Mouse (Mus musculus) spleen, embryonic (tissue): ENCODE measurements around the gene Recql5.

Experiments used
- CTCF ChIA-PET: fragments of 350-600 bp; sonication (Branson Sonifier 250); formaldehyde crosslinking; loops from one replicate; lab custom pipeline; 2022; lab: Charles Lee

Gene Recql5

DNA sequence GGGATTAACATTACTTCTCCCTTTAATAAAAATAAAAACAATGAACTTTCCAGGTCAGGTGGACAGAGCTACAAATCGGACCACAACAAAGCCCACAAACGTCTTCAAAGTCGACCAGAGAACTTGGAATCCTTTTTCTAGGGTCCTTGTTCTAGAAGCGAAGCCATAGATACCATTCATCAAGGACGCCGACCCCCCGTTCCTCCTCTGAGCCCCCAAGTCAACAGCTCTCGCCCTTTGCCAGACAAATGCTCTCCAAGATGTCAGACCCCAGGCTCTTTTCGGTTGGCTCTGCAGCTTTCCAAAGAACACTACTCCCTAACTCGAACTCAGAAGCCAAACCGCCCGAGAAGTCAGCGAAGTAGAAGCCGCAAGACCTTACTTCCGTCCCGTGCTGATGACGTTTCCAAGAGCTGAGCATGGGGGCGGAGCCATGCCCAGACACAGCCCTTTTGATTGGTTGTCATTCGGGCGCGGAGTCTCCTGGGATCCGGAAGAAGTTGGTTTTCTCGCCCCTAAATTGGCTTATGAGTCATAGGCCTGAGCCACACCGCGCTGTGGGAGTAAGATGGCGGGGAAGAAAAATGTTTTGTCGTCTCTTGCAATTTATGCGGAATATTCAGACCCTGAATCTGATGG, at the start of gene Recql5, which contains the start of gene Sap30bp:
Gene Recql5 (minus strand): TSS at position 370 of the 639 bp plus-strand sequence.
Gene Sap30bp (plus strand): TSS at position 175 of the 639 bp plus-strand sequence.
- CTCF ChIA-PET: interaction anchor here (0.6 to 1.1 kb wide), 2 partner anchors 10 to 1062 kb away, joined by 3 read pairs; no protein-coding TSS in a partner anchor

DNA sequence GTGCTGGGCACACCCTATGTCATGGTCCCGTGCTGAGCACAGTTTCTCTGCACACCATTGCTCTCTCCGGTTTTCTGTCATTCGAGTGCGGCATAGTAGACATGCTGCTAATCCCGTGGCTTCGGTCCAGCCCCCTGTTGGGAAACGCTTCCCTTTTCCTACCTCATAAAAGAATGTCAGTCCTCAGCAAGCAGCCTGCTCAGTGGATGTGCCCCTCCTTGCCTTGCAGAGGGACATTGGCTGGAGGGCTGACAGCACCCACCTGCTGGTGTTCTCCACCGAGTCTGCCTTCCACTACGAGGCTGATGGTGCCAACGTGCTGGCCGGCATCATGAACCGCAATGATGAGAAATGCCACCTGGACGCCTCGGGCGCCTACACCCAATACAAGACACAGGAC, 49.2 kb upstream of the Recql5 start:
- CTCF ChIA-PET: no interaction called here

DNA sequence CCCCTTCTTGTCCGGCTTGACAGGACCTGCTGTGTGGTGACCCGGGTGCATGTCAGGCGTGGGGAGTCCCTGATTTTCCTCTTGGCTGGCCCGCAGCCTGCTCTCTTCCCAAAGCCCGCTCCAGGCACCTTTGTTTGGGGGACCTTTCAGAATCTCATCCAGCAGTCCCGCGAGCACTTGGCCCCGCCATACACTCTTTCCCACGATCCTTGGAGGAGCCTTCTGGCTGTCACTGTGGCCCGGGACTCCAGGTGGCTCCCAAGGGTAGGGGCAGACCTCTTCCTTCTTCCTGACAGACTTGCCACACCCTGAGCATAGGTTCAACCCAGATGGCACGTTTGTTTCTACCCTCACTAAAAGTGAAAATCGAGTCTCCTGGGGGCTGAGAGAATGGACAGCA, 42.3 kb upstream of the Recql5 start:
- CTCF ChIA-PET: no interaction called here

DNA sequence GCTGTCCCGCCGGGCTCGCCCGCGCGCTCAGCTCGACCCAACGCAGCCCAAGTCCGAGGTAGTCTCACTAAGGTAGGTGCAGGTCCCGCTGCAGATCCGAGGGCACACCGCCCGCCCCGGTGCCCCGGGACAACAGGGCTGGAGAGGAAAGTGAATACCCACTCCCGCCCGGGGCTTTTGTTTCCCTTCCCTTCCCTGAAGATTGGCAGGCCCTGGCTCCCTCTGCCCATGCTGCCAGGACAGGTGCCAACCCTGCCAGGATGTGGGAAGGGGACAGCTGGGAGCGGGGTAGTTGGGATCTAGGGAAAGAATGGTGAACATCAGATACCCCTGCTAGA, 41.8 kb upstream of the Recql5 start:
- CTCF ChIA-PET: no interaction called here

DNA sequence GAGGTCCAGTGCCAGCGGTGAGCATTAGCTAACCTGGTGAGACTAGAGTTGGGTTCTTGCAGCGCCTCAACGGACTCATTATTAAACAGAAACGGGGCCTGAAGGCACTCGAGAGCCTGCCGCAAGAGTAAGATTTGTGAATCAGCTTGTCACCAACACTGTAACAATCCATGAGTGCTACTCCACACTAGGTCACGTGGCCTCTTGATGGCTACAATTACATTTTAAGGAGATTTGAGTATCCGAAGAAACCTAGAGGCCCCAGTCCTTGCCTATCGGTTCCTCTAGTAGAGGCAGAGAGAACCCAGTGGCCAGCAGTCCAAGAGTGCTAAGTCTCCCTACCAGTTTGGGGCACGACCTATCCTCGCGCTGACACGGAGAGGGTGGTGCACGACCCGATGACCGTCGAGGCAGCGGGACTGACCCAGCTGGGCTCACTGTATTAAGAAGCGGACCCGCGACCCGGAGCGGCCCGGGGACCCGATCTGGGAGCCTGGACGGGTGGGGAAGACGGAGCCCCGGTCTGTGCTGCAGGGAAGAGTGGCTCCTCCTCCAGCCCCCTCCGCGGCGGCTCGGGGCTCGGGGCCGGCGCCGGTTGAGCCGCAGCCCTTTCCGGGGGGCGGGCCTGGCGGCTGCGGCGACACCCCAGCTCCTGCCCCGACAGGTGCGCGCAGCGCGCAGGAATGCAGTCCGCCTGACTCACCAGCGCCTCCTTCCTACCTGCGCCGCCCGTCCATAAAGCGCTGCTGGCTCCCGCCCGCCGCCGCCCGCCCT, 41.2 kb upstream of the Recql5 start, which contains the start of gene Itgb4:
Gene Itgb4 (plus strand): TSS at position 401 of the 774 bp plus-strand sequence.
- CTCF ChIA-PET: no interaction called here

DNA sequence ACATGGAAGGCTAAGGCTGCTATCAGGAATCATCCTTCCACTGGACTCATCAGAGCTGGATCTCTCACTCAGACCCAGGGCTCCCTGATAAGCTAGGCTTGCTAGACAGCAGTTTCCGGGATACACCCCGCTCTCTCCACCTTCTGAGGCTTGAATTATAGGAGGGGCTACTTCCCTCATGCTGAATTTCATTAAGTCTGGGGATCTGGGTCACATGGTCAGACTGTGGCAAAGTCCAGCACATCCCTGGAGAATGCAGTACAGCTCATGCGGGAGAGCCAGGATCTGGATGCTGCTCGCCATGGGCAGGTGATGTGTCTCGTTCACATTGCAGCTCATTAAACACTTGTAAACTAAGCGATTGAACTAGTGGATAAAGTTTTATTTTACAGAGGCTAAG, 37.7 kb upstream of the Recql5 start:
- CTCF ChIA-PET: interaction anchor here (0.5 kb wide), 1 partner anchor 608 kb away, joined by 3 read pairs; no protein-coding TSS in a partner anchor

DNA sequence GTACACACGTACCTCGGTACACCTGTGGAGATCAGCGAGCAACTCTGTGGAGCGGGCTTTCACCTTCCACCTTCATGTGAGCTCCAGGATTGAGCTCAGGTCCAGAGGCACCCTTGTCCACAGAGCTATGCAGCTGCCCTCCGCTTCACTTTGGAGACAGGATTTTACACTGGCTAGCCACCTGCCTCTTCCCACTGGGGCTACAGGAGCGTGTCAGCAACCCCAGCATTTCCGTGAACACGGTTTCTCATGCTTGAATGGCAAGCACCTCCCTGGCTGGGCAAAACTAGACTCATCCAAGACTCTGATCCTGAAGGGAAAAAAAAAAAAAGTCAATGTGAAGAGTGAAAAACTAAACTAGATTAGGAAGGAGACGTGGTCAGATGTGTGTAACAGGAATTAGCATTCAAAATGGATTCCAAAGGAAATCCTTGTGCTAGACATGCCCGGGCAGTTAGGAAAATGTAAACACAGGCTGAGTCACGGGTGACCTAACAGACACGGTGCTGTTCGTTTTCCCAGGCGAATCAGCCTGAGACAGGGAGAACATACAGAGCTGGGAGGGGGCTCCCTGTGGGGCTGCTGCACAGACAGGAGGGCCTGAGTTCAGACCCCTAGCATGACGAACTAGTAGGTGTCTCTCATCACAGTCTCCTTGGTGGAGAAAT, 36.9 kb upstream of the Recql5 start:
- CTCF ChIA-PET: interaction anchor here (0.5 kb wide), 2 partner anchors 40 to 609 kb away, joined by 3 read pairs; no protein-coding TSS in a partner anchor

DNA sequence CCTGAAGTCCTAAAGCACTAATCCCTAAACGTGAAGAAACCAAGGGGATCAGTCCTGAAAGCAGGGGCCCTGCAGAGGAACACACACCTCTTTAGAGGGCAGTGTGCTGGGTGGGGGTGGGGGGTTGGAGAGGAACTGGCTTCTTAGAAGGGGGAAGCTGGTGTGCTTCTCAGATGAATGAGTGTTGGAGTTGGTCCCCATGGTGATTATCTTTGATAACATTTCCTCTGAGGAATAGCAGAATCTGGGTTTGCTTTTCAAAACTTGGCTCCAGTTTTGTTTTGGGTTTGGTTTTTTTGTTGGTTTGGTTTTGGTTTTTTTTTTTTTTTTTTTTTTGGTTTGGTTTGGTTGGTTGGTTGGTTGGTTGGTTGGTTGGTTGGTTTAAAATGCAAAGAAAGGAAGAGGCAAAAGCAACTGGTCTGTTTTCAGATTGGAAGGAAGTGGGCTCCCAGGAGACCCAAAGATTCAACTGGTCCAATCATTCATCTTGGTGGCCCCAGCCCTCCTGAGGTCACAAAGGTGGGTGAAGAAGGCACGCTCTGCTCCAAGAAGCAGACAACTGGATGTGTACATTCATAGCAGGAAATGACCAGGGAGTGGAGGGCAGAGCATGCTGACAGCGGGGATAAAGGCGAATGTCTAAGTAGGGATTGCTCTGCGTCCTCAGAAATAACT, 35.6 kb upstream of the Recql5 start:
- CTCF ChIA-PET: no interaction called here

DNA sequence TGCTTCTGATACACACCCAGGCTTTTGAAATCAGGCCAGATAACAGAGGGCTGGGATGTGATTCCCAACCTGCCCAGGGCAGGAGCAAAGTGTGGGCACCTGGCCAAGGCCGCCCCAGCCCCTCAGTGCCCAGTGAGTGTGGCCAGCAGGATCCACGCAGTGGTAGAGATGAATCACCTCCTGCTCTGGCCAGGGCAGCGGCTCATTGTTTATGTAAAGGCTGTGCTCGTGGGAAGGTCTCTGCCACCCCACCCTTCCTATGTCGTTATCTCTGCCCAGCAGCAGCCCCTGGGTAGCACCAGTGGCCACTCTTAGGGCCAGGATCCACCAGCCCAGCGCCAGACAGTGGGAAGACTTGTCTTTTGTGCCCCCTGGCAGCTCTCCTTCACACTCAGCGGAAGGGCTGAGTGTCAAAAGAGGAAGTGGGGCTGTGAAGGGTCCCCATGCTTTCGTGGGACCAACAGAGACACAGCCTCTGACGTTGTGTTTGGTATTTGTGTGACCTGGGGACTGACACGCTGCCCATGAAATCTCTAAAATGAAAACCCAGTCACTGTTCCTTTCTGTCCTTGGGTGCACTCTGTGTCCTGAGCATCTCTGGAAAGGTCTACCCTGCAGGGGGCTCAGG, 31.8 kb upstream of the Recql5 start:
- CTCF ChIA-PET: no interaction called here

DNA sequence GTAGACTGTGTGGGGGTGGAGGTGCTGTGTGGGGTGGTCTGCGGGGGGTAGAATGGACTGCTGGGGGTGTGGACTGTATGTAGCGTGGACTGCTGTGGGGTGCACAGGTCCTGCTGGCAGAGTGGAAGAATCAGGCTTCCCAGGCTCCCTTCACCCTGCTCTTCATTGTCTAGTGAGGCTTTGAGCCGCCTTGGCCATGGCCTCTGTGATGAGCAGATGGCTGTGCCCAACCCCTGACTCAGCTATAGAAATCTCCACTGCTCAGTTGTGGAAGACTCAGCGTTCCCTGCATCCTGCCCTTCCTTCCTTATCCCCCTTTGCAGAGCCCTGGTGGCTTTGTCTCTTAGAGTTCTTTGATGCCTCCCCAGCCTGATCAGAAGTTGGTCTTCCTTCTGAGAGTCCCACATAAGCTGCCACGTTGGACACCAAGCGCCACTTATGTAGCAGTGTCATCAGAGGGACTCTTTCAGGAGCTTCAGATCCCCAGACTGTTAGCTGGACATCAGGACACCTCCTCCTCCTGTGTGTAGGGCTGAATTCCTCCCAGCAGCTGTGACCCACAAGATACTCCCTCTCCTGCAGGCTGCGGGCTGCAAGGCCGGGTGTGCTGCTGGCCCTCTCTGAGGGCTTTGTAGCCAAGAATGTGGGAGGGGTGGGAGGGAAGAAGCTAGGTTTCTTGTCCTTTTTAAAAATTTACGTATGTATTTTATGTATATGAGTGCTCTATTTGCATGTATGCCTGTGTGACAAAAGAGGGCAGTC, 29.6 kb upstream of the Recql5 start:
- CTCF ChIA-PET: no interaction called here

DNA sequence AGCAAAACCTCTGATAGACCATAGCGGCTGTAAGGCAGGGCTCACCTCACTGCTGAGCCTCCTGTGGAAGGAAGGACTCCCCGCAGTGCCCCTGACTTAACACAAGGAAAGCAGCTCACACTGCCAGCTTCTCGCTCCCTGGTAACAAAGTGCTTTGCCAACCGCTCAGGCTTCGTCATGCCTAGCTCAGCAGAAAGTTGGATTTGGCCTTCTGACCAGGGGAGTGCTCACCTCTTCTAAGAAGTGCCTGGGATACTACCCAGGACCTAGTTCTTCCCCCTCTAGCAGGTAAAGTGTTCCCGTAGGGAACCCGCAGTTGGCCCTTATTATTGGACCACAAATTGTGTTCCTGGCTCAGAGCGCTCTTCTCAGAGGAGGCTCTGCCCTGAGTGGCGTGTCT, 25.7 kb upstream of the Recql5 start:
- CTCF ChIA-PET: no interaction called here

DNA sequence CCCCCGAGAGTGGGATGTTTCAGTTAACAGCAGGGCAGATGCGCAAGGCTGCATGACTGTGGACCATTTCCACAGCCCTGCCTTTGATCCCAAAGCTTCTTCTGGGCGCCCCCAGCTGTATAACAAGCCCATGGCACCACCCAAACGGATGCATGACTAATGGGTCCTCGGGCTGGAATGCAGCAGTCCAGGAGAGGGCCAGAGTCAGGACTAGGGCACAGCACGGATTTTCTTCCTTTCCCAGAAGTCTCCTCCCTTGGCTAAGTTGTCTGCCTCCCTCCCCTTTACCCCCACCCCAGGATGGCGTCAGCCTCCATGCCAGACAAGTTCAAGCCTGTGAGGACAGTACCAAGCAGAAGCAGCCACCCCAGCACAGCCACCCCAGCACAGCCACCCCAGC, 24.7 kb upstream of the Recql5 start:
- CTCF ChIA-PET: no interaction called here

DNA sequence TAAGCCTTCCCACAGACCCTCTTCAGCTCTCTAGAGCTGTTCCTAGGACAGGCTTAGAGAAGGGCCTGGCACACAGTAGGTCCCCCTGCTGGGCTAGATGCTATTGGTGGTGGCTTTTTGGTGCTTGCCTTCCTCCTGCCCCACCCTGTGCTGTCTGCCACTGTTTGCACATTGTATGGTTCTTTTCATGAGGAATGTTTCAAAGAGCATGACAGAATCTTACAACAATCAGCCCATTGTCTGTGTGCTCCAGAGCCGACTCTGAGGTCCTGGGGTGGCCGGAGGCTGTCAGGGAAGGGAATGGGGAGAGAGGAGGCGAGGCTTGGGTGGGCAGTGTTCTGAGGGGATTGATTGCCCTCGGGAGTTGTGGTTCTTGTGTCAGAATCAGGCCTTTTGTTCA, 23.2 kb upstream of the Recql5 start:
- CTCF ChIA-PET: no interaction called here

DNA sequence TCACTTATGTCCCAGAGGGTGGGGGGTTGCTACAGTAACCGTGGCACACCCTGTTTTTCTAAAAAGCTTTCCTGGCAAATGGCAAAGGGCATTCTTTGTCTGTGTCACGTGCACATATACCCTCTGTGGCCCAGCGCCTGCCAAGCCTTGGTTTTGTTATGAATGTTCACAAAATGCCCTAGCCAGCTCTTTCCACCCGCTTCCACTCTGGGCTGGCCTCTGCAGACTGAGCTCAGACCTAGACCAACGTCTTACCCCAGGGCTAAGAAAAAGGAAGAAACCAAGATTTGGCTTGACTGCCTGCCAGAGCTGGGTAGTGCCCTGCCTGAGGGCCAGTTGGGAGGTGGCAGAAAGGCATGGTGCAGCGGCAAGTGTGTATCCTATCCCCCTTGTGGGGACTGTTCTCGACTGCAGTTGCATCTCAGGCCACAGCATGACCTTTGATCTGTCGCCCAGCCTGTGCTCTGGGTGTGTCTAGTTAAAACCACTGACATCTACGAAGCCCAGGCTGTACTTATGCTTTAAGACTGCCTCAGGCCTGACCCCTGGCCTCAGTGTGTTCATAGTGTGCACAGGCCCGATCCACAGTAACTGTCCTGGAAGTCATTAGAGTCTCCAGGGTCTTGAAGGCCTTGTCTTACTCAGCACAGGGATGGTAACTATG, 22.1 kb upstream of the Recql5 start:
- CTCF ChIA-PET: interaction anchor here (1.0 kb wide), 1 partner anchor 11 kb away, joined by 4 read pairs; no protein-coding TSS in a partner anchor

DNA sequence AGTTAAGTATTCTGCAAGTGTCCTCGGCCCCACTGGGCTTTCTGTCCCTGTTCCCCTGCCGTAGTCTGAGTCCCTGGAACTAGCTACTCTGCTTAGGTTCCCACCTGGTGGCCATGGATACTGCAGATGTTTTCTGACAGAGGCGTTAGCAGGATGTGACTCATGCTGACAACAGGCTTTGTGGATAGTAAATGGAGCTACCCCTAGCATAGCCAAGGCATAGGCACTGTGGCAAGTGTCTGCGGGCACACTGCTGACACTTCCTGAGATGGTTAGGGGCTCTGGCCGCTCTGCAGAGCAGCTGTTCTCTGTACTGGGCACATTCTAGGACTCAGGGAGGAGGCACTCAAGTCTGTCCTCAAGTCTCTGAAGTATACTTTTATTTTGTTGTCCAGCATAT, 21.4 kb upstream of the Recql5 start:
- CTCF ChIA-PET: interaction anchor here (1.0 kb wide), 1 partner anchor 10 kb away, joined by 4 read pairs; no protein-coding TSS in a partner anchor

DNA sequence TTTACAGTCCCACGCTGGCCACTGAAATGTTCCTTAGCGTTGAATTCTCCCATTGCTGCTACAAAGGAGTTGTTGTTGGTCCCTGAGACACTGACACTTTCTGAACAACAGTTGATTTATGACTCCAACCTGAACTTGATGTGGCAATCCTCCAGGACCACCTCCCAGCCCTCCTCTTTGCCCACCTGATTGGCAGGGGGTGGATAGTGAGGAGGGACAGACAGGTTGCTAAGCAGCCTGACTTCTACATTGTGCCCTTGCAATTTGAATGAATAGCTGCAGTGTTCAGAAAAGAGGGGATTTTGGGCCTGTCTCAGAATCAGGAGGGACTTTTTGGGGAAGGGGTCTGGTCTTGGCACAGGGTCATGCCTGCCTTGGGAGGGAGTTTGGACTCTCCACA, 17.4 kb upstream of the Recql5 start:
- CTCF ChIA-PET: no interaction called here

DNA sequence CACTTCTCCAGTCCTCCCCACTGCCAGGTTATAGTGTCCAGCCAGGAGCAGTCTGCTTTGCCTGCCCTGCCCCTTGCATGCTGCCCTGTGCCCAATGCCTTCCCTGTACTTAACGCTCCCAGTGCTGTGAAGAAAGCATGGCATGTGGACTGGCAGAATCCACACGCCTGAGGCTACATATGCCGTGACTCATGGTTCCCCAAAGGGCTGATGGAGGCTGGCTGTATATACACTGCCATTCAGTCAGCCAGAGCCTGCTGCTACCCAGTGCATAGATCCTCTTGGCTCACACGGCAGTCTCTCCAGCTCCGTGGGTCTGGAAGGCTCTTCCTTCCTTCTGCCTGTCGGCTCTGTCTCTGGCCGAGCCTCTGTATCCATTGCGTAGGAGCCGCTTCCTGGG, 15.0 kb upstream of the Recql5 start:
- CTCF ChIA-PET: no interaction called here

DNA sequence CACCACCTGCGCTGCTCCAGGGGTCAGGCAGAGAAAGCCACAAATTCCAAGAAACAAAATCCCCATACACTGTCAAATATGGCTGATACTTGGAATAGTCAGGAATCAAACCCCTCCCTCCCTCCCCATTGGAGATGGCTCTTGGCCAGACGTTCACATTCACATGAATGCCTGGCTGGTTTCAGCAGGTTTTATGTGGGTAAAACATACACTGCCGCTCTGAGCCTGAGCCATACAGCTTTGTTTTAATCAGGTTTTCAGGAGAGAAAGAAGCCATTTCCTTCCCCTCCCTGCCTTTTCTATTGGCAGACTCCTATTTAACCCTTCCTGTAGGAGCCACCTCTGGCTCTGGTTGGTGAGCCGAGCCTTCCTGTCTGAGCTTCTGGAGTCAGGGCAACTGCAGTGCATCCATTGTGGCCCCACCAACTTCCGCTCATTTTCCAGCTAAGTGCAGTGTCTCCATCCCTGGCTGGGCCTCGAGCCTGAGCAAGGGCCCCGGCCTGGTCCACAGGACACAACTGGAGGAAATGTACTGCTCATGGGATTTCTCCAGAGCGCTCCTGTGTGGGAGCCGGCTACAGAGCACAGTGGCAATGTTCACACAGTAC, 13.0 kb upstream of the Recql5 start:
- CTCF ChIA-PET: no interaction called here

DNA sequence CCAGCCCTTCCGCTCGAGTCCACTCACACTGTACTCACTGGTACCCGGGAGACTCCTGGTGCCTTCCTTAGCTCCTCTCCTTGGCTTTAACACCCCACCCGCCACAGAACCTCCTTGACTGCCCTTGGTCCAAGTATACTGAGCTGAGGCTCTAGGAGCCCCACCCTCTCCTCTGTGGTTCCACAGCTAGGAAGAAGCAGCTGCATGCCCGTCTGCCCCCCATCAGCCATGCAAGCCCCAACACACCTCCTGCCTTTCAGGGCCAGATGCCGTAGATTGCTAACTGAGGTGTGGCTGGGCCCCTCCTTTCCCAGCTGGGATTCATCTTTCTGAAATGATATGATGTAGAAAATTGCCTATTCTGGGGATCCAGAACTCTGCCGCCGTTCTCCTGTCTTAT, 12.0 kb upstream of the Recql5 start:
- CTCF ChIA-PET: interaction anchor here (1.3 kb wide), 1 partner anchor 10 kb away, joined by 4 read pairs; no protein-coding TSS in a partner anchor
